Mouse (Mus musculus): ENCODE results near the gene Gm45623.

Gm45623 gene

GRCm38 (mm10) chr13:56753192-56753951 lies at the start of gene Gm45623:
Gene Gm45623 (minus strand): TSS chr13:56753827.
- peak; percentile 28 to 40 for DNase-seq

GRCm38 (mm10) chr13:56797459-56797858 lies 43.8 kb upstream of the Gm45623 start:
- no peak for DNase-seq

GRCm38 (mm10) chr13:56795501-56795900 lies 41.9 kb upstream of the Gm45623 start:
- DNase-seq, result peak; percentile 31 to 50

- no peak for DNase-seq
Measured at GRCm38 (mm10) chr13:56794441-56794840, 40.8 kb upstream of the Gm45623 start.

GRCm38 (mm10) chr13:56792844-56793243 lies 39.2 kb upstream of the Gm45623 start:
- no peak for DNase-seq

GRCm38 (mm10) chr13:56790683-56791082 lies 37.1 kb upstream of the Gm45623 start:
- no peak for DNase-seq

GRCm38 (mm10) chr13:56782621-56783020 lies 29.0 kb upstream of the Gm45623 start:
- no peak for DNase-seq

GRCm38 (mm10) chr13:56781697-56782096 lies 28.1 kb upstream of the Gm45623 start:
- no peak for DNase-seq

GRCm38 (mm10) chr13:56780746-56781469 lies 27.3 kb upstream of the Gm45623 start:
- no peak for DNase-seq

GRCm38 (mm10) chr13:56774304-56774703 lies 20.7 kb upstream of the Gm45623 start:
- no peak for DNase-seq

GRCm38 (mm10) chr13:56773262-56773870 lies 19.7 kb upstream of the Gm45623 start:
- no peak for DNase-seq

GRCm38 (mm10) chr13:56772592-56772991 lies 19.0 kb upstream of the Gm45623 start:
- DNase-seq, result no peak

- no peak for DNase-seq
Measured at GRCm38 (mm10) chr13:56770786-56771185, 17.2 kb upstream of the Gm45623 start.

- DNase-seq, result no peak
Measured at GRCm38 (mm10) chr13:56770136-56770578, 16.5 kb upstream of the Gm45623 start.

GRCm38 (mm10) chr13:56769431-56769830 lies 15.8 kb upstream of the Gm45623 start:
- DNase-seq, result no peak

GRCm38 (mm10) chr13:56766211-56766610 lies 12.6 kb upstream of the Gm45623 start:
- DNase-seq, result no peak

- no peak for DNase-seq
Measured at GRCm38 (mm10) chr13:56765284-56766032, 11.8 kb upstream of the Gm45623 start.

GRCm38 (mm10) chr13:56762446-56763229 lies 9.0 kb upstream of the Gm45623 start:
- peak; percentile 63 to 64 for DNase-seq

- DNase-seq, result peak; percentile 80 to 89
Measured at GRCm38 (mm10) chr13:56758492-56758891, 4.9 kb upstream of the Gm45623 start.

GRCm38 (mm10) chr13:56757201-56757600 lies 3.6 kb upstream of the Gm45623 start:
- DNase-seq, result no peak

- DNase-seq, result peak in 1 of 2 experiments; percentile 56
Measured at GRCm38 (mm10) chr13:56755871-56756270, 2.2 kb upstream of the Gm45623 start.

Data from cerebellum, postnatal 14 days (tissue).